Mouse (Mus musculus): Measurements from ENCODE around the gene Peli3.
"Not testable (repeated sequence)": the region's sequence is repeated elsewhere in the genome, so short reads cannot be mapped to it uniquely, and the experiment has no call there.

Peli3 gene

GRCm38 (mm10) chr19:4942551-4943252 is at the start of gene Peli3:
Peli3 (minus strand) TSS chr19:4943127.
- DNase-seq: peak; percentile 86

DNA sequence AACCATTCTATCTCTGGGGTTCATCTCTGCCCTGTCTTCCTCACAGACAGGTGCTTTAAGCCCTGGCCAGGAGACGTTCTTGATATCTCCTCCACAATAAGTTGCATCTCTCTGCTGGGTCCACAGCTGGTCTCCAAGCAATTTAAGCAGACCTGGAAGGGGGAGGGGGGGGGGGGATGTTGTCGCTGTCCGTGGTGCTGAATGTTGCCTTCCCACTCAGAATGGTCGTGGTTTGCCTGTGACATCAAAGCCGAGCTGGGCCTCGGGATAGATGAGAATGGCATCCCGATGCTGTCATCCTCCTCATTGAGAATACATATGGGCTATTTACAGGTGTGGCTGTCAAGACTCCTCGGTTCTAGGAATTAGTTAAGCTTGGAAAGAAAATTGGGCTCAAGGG is 49.4 kb upstream of the Peli3 start:
- DNase-seq: no peak

DNA sequence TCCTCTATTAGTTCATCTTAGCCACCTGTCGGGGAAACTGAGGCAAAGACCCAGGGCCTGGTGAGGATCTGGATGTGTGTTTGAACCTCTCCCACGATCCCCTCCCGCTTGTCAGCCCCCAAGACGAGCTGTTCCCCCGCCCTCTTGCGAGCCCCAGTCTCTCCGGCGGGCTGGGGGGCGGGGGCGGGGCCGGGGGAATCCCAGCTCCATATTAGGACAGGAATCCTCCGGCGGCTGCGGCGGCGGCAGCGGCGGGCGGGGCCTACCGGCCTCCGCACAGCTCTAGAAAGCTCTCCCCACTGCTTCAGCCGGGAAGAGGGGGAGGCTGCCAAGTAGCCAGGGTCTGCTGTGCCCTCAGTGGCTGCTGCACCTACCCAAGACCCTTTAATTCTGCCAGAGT is 47.8 kb upstream of the Peli3 start:
- DNase-seq: no peak

- DNase-seq: no peak
Observed at GRCm38 (mm10) chr19:4990256-4990625, 47.3 kb upstream of the Peli3 start, which contains the start of gene Npas4. Npas4 (minus strand) TSS chr19:4990316.

- no peak for DNase-seq
Observed at GRCm38 (mm10) chr19:4989434-4990255, 46.7 kb upstream of the Peli3 start.

DNA sequence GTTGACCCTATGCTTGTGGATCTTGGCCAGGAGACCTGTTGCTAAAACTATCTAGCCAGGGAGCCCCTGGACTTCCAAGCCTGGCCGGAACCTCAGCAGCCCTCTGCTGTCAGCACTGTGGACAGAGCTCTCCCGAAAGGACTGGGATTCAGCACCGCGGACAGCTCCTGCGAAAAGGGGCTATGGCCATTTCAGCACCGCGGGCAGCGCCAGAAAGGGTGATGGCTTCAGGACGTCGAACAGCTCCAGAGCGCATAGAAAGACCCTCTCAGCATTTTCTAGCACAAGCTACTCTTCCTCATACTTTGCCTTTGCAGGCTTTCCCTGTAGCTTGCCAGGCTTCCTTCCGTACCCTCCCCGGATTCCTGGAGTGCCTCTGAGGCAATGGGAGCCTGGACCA is 46.1 kb upstream of the Peli3 start:
- DNase-seq: peak; percentile 89 to 94

- peak in 1 of 2 experiments; percentile 43 for DNase-seq
Observed at GRCm38 (mm10) chr19:4981767-4982166, 38.8 kb upstream of the Peli3 start.

GRCm38 (mm10) chr19:4968236-4968635 is 25.3 kb upstream of the Peli3 start:
- DNase-seq: no peak

- peak; percentile 89 to 92 for DNase-seq
Observed at GRCm38 (mm10) chr19:4961928-4962601, 19.1 kb upstream of the Peli3 start, which contains the start of gene Mrpl11. Mrpl11 (plus strand) TSS chr19:4962147.

GRCm38 (mm10) chr19:4948641-4949040 is 5.7 kb upstream of the Peli3 start:
- DNase-seq: not testable (repeated sequence)

DNA sequence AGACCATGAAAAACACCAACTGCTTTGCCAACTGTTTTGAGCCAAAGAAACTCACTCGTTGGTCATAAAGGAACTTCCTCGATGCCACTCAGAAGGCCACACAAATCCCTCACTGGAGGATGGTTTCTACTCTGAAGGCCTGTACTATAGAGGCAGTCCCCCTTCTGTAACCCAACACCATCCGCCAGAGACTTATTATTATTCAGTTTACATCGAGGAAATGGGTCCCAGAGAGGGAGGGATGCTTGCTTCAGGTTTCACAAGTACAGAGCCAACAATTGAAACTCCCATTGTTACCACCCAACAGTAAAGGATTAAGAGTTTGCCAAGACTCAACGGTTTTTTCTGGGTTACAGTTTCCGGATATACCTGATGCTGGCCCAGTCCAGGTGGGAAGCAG is 2.6 kb upstream of the Peli3 start:
- no peak for DNase-seq

DNA sequence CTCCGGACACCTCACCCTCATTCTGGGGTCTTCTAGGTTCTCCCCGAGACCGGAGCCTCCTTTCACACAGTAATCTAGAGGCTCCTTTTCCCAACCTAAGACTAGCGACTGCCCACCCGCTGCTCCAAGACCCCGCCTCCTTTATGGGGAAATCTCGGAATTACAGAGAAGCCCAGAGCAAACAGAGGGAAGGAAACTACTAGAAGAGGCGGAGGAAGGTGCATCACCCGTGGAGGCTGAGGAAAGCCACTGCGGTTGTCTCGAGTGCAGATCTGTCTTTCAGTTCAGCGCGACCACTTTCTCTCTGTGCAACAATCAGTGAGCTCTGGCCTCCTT is 294 bp upstream of the Peli3 start:
- DNase-seq: no peak

GRCm38 (mm10) chr19:4937444-4938310 is 5.2 kb downstream of the Peli3 start:
- no peak for DNase-seq

DNA sequence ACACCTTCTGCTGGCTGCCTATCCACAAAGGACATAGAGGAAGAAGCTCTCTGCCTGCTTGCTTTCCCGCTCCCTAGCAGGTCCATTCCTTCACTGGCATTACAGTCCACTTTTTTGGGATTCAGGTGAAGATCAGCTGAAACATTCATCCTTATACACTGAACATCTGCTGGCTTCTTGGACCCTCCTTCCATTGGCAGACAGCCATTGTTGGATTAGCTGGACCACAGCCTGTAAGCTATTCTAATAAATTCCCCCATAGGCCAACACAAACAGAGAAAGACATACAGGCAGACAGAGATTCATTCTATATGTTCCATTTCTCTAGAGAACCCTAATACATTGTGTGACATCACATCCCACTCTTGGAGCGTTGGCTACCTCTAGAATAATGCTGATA is 6.0 kb downstream of the Peli3 start:
- no peak for DNase-seq

DNA sequence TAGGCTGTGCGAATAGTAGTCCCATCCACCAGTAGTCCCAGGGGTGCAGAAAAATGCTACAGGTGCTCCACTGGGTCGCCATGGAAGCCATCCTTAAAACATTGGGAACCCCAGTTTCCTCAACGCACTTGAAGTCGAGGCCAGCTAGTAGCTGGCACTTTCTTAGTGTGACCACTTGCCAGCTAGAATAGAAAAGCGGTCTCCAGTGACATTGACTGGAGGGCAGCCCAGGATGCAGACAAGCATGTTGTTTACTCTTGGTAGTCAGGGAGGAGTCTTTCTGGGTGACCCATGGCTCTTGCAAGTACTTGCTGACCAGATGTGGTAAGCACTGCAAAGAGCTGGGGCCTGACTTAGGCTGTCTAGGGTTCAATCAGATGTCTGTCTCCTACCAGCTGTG is 14.1 kb downstream of the Peli3 start:
- DNase-seq: peak in 1 of 2 experiments; percentile 16

- DNase-seq: peak; percentile 98 to 99
Observed at GRCm38 (mm10) chr19:4927904-4928531, 14.9 kb downstream of the Peli3 start, which contains the start of gene Dpp3. Dpp3 (minus strand) TSS chr19:4928287.

GRCm38 (mm10) chr19:4925121-4925860 is 17.6 kb downstream of the Peli3 start:
- no peak for DNase-seq

DNA sequence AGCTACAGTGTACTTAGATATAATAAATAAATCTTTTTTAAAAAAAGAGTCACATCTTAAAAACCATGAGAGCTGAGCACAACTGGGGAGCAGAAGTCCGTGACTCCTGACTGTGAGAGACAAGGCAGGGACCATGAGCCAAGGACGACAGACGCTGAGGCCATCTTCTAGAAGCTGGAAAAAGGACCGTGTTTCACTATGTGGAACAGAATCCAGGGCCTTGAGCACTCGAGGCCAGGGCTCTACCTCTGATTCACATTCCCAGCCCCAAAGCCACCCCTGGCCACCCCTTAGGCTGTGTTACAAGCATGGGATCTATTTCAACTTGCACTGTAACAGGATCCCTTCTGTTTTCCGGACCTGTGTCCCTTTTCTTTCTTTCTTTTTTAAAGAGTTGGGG is 23.3 kb downstream of the Peli3 start:
- no peak for DNase-seq

- DNase-seq: no peak
Observed at GRCm38 (mm10) chr19:4916827-4917226, 26.1 kb downstream of the Peli3 start.

DNA sequence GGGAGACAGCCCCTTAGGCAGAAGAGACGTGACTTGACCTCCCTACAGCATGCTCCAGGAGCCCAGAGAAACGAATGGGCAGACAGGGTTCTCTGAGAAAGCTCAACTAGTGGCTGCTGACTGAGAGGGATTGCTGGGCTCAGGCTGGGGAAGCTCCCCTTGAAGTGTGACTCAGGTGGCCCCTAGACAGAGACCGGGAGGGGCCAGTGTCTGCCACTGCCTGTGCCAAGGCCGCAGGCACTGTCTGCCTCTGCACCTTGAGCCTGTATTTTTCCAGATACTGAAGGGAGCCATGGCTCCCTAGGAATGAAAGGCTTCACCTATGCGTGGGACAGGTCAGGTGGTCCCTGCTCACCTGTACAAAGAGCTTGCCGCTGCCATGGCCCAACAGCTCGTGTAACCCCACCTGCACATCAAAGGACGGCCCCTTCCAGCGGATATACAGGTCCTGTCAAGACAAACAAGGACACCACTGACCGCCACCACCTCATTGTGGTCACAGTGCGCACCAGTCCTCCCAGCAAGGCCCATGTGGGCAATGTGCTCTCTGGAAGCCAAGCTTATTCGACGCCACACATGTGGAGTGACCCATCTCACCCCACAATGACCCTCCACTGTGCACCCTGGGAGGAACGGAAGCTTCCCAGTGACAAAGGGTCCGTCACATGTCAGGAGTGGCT is 26.9 kb downstream of the Peli3 start:
- no peak for DNase-seq

DNA sequence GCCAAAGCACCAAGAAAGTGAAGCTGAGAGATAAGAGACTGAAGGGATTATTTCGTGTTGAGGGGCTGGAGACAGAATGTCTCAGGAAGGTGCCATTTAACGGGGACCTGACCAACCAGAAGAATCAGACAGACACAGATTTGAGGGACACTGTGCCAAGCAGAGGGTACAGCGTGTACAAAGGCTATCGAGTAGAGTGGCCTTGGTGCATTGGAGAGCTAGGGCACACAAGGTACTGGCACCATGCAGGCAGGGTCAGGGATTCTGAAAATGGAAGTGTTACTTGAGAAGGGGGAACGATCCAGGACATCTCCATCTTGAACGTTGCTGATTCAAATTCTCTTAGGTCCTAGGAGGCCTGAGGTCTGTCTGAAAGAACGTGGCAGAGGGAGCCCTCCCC is 33.6 kb downstream of the Peli3 start:
- DNase-seq: no peak

Data from lung, postnatal 4 days (tissue).